Mouse (Mus musculus): ENCODE measurements around the gene Vipr2.

DNA sequence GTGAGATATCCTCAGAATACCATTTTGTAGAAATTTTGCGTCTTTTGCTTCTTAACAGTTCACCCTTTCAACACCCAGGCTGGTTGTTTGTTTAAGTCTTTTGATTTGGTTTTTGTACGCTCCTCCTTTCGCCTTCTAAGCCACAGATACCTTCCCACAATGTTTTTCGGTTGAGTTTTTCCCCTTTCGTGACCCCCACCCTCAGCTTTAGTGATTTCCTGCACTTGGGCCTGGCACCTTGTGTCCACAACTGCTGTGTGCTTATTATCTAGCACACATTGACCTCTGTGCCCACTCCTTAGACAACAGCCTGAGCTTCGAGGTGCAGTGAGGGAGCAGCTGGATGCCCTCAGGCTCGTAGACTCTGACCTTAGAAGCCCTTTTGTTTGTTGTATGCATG lies 28.8 kb upstream of the Vipr2 start:
- TF ChIP-seq GATA1 (IDR thresholded peaks at IDR 0.05; ENCODE audit: borderline replicate concordance, low read length): no peak
- no peak for TF ChIP-seq FLI1 (IDR thresholded peaks at IDR 0.05; ENCODE audit: low read length)

Data from megakaryocyte, embryonic 14.5 days (primary cell).